Mouse (Mus musculus) cerebellum, adult 2 months (tissue): ENCODE measurements at regions not wholly inside any gene's neighbourhood (a gene's known extent, or its start where the extent isn't known, plus 50 kb on each side); places are given as distances from the start of the nearest gene placed in this dataset.

Experiments used
- CTCF ChIP-seq: fragments of 200-500 bp; IDR thresholded peaks from 2 replicates; pipeline ENCODE4 v1.5.1; 2011; ENCODE audit warnings: low read depth, mild to moderate bottlenecking, control low read depth, low read length, moderate library complexity, borderline replicate concordance; ENCODE audit not compliant: insufficient read depth
- POLR2A ChIP-seq: fragments of 200-500 bp; IDR thresholded peaks from 2 replicates; pipeline ENCODE4 v1.6.1; 2011; ENCODE audit warnings: low read length, control low read depth, borderline replicate concordance; ENCODE audit not compliant: insufficient read depth

DNA sequence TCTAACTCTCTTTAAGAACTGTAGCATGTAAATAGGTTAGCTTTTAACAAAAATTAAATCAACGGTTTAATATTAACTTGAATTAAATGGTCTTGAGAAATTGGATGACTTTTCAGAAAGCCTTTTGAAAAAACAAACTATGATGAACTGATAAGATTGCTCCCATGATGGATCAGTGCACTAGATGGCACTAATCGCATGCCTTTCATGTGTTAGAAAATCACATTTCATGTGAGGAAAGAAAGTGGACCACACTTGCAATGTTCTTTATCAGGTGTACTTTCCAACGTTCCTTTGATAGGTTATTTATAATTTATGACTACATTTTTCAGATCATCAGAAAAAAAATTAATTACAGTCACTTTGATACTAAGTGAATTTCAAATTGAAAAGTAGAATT lies 1003.2 kb upstream of the 4930412O13Rik start:
- TF ChIP-seq CTCF (0 out of 2 replicates have a peak, but pooled peaks have one; percentile 16), POLR2A (no peak)
